Mouse (Mus musculus) G1E (cell line): ENCODE data around the gene Panx3. TPM values are rescaled to one million over a fixed set of nuclear protein-coding genes. Genes with fewer than 3 reads are reported as not detected.

Experiments used
- ATAC-seq: 2 replicates; pipeline ENCODE4 v1.8.0; 2016; ENCODE audit warnings: mild to moderate bottlenecking; ENCODE audit not compliant: insufficient number of reproducible peaks, poor library complexity, low FRiP score, severe bottlenecking; ENCODE audit errors: extremely low read depth
- DNase-seq: peaks from one replicate; pipeline ENCODE4 v3.0.0; 2012; ENCODE audit warnings: low spot score
- H3K27me3 ChIP-seq: 2 replicates; pipeline ENCODE4 v1.6.1; 2012; ENCODE audit warnings: mild to moderate bottlenecking, low read length, inconsistent platforms; ENCODE audit not compliant: insufficient read depth
- H3K36me3 ChIP-seq: replicated peaks from 2 replicates; pipeline ENCODE3; 2012; ENCODE audit warnings: mild to moderate bottlenecking, inconsistent platforms
- H3K4me1 ChIP-seq: 2 replicates; pipeline ENCODE4 v1.6.1; 2012; ENCODE audit warnings: low read depth, low read length, inconsistent platforms, mixed read lengths; ENCODE audit not compliant: insufficient read depth
- H3K4me3 ChIP-seq: 2 replicates; pipeline ENCODE4 v1.5.1; 2012; ENCODE audit warnings: low read depth, mild to moderate bottlenecking, inconsistent platforms, low read length, moderate library complexity, mixed read lengths
- H3K9me3 ChIP-seq: replicated peaks from 2 replicates; pipeline ENCODE4 v1.6.1; 2012; ENCODE audit warnings: inconsistent platforms
- CTCF ChIP-seq: IDR thresholded peaks from 2 replicates; pipeline ENCODE4 v1.5.1; 2012; ENCODE audit warnings: low read depth, low read length, inconsistent platforms, mixed read lengths
- GATA1 ChIP-seq: IDR thresholded peaks from 2 replicates; pipeline ENCODE4 v1.6.1; 2012; ENCODE audit warnings: borderline replicate concordance, low read length, inconsistent platforms, mixed read lengths
- GATA2 ChIP-seq: IDR thresholded peaks from 2 replicates; pipeline ENCODE4 v1.6.1; 2012; ENCODE audit warnings: low read depth, low read length, inconsistent platforms, borderline replicate concordance
- POLR2AphosphoS5 ChIP-seq: IDR thresholded peaks from 2 replicates; pipeline ENCODE4 v1.6.1; 2012; ENCODE audit warnings: low read depth, low read length, inconsistent platforms; ENCODE audit not compliant: insufficient replicate concordance
- TAL1 ChIP-seq: conservative IDR thresholded peaks from 2 replicates; pipeline ENCODE4 v1.6.1; 2012; ENCODE audit warnings: low read depth, low read length, inconsistent platforms, mixed read lengths
- polyA plus RNA-seq: library from polyadenylated mRNA; stranded (reverse); fragments of >175 nt; gene quantifications from 2 replicates; pipeline ENCODE4 v1.2.3, GENCODE M21; 2012
- total RNA-seq, 2 experiments: library from RNA; stranded (forward) in 1 of 2; stranded (reverse) in 1 of 2; fragments of 200-1000 nt in 1 of 2; fragments of >200 nt in 1 of 2; fragmentation: Nextera tagmentation in 1 of 2; gene quantifications; 2 replicates each; pipeline ENCODE4 v1.2.3; 2014 to 2017

Gene Panx3
- total and polyA plus RNA-seq, 3 experiments = 0.16 TPM; not detected in 2

DNA sequence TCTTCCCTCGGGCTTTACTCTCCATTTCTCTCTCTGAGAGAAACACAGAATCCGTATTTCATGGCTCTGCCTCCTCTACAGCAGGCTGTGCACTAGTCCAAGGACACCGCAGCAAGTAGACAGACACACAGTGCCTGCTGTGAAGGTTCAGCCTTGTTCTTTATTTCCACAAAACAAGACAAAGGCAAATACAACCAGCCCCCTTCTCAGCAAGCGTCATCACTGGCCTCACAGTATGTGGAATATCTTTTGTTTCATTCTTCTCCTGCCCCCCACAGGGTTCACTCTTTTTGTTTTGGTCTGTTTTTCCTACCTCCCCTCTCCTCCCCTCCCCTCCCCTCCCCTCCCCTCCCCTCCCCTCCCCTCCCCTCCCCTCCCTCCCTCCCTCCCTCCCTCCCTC is 40.5 kb downstream of the Panx3 start:
- peaks cover 85% of the 10 kb centered on the region for H3K36me3 ChIP-seq
- TF ChIP-seq TAL1 (no peak), CTCF (no peak), GATA1 (no peak)
- H3K27me3 ChIP-seq = no peaks in the 10 kb centered on the region
- no peaks in the 10 kb centered on the region for H3K9me3 ChIP-seq
- H3K4me3 ChIP-seq = no peak overlapping the region
- ATAC-seq (no peak), DNase-seq (no peak)
- H3K4me1 ChIP-seq = peaks cover 2% of the 10 kb centered on the region; the same call in 1 of the 2 replicates

DNA sequence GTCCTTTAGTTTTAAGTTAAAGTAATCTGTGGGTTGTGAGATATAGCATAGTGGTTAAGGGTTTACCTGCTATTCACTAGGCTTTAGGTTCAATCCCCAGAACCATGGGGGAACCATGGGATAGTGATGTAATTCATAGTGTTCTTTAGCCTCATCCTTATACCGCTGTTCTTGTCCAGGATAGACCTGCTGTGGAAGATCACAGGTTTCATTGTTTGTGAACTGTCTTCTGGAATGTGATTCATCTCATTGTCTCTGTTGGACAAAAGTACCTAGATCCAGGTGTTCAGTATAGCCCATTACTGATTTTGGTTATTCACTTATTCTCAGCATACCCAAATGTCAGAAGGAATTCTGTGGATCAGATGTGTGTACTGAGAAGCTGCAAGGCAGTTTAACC is 41.8 kb downstream of the Panx3 start:
- ATAC-seq (no peak), DNase-seq (no peak)
- TF ChIP-seq CTCF (no peak), GATA1 (no peak), TAL1 (no peak), GATA2 (no peak), POLR2AphosphoS5 (no peak)
- peaks cover 2% of the 10 kb centered on the region; the same call in 1 of the 2 replicates for H3K4me1 ChIP-seq
- no peak overlapping the region for H3K4me3 ChIP-seq
- H3K27me3 ChIP-seq = no peaks in the 10 kb centered on the region
- H3K9me3 ChIP-seq = no peaks in the 10 kb centered on the region
- peaks cover 83% of the 10 kb centered on the region for H3K36me3 ChIP-seq

DNA sequence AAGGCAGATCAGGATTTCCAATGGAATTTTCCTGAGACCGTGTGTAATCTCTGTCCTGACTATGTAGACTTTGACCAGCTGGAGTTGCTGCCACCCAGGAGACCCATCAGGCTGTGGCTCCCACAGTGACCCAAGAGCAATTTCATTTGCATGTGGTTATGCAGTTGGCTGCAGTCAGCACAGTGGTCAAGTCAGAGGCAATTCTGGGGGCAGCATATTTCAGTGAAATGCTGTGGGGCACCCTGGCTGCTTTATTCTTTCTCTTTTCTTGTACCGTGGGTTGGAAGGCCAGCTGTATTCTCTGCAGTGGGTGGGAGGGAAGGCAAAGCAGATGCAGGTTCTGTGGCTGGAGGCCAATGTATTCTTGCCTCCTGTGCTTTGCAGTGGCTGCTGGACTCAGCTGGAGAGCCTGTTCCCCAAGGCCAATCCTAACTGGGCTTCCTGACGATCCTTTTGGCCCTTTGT is 42.9 kb downstream of the Panx3 start:
- DNase-seq (no peak), ATAC-seq (no peak)
- Histone ChIP-seq H3K9me3 (no peaks in the 10 kb centered on the region), H3K27me3 (no peaks in the 10 kb centered on the region), H3K36me3 (peaks cover 82% of the 10 kb centered on the region), H3K4me3 (no peak overlapping the region), H3K4me1 (peaks cover 2% of the 10 kb centered on the region; the same call in 1 of the 2 replicates)
- TF ChIP-seq GATA2 = no peak
- no peak for TF ChIP-seq POLR2AphosphoS5
- TF ChIP-seq TAL1 = no peak
- no peak for TF ChIP-seq CTCF
- no peak for TF ChIP-seq GATA1

- peaks cover 82% of the 10 kb centered on the region for H3K36me3 ChIP-seq
- H3K4me3 ChIP-seq = no peak overlapping the region
- H3K27me3 ChIP-seq = no peaks in the 10 kb centered on the region
- H3K4me1 ChIP-seq = peaks cover 2% of the 10 kb centered on the region; the same call in 1 of the 2 replicates
- TF ChIP-seq POLR2AphosphoS5 = no peak
- no peak for DNase-seq
- H3K9me3 ChIP-seq = no peaks in the 10 kb centered on the region
- no peak for ATAC-seq
These were observed 43.4 kb downstream of the Panx3 start for GRCm38 (mm10) chr9:37625641-37626040.

- TF ChIP-seq POLR2AphosphoS5 (no peak), CTCF (no peak)
- peaks cover 2% of the 10 kb centered on the region; the same call in 1 of the 2 replicates for H3K4me1 ChIP-seq
- H3K27me3 ChIP-seq = no peaks in the 10 kb centered on the region
- DNase-seq (no peak), ATAC-seq (no peak)
- H3K9me3 ChIP-seq = no peaks in the 10 kb centered on the region
- H3K4me3 ChIP-seq = no peak overlapping the region
- H3K36me3 ChIP-seq = peaks cover 83% of the 10 kb centered on the region
These were observed 43.9 kb downstream of the Panx3 start for GRCm38 (mm10) chr9:37625129-37625528.

GRCm38 (mm10) chr9:37624502-37624901 is 44.5 kb downstream of the Panx3 start:
- H3K9me3 ChIP-seq = no peaks in the 10 kb centered on the region
- H3K4me1 ChIP-seq = no peaks in the 10 kb centered on the region
- H3K36me3 ChIP-seq = peaks cover 80% of the 10 kb centered on the region
- no peak for TF ChIP-seq POLR2AphosphoS5
- TF ChIP-seq GATA1 = no peak
- TF ChIP-seq GATA2 = no peak
- TF ChIP-seq CTCF = no peak
- TF ChIP-seq TAL1 = no peak
- no peak for DNase-seq
- no peak for ATAC-seq
- H3K4me3 ChIP-seq = no peak overlapping the region
- no peaks in the 10 kb centered on the region for H3K27me3 ChIP-seq

- no peaks in the 10 kb centered on the region for H3K4me1 ChIP-seq
- no peak for ATAC-seq
- TF ChIP-seq CTCF (no peak), TAL1 (no peak), GATA1 (no peak), GATA2 (no peak), POLR2AphosphoS5 (no peak)
- no peak overlapping the region for H3K4me3 ChIP-seq
- DNase-seq = no peak
- H3K9me3 ChIP-seq = no peaks in the 10 kb centered on the region
- H3K36me3 ChIP-seq = peaks cover 76% of the 10 kb centered on the region
- no peaks in the 10 kb centered on the region for H3K27me3 ChIP-seq
These were observed 45.1 kb downstream of the Panx3 start for GRCm38 (mm10) chr9:37623981-37624380.
